Mouse (Mus musculus) liver, adult 2 months (tissue): ENCODE results near the gene Nfyb. TPM values are rescaled to one million over a fixed set of nuclear protein-coding genes. Genes with fewer than 3 reads are reported as not detected.

Experiments
- DNase-seq: peaks from one replicate; pipeline ENCODE4 v3.0.0-alpha.2; 2011; ENCODE audit warnings: low read depth, low spot score; ENCODE audit errors: extremely low read depth
- H3K27ac ChIP-seq: fragments of 200-500 bp; replicated peaks from 2 replicates; pipeline ENCODE4 v1.5.1; 2012; ENCODE audit warnings: low read depth, mild to moderate bottlenecking, control low read depth, inconsistent platforms, low read length; ENCODE audit not compliant: insufficient read depth
- H3K27me3 ChIP-seq: fragments of 200-500 bp; 2 replicates; pipeline ENCODE4 v1.6.1; 2012; ENCODE audit warnings: mild to moderate bottlenecking, moderate library complexity, low read length, inconsistent platforms; ENCODE audit not compliant: control insufficient read depth, insufficient read depth
- H3K36me3 ChIP-seq: fragments of 200-500 bp; 2 replicates; pipeline ENCODE4 v1.6.1; 2012; ENCODE audit warnings: low read length, inconsistent platforms; ENCODE audit not compliant: control insufficient read depth, insufficient read depth
- H3K4me1 ChIP-seq: fragments of 200-500 bp; 2 replicates; pipeline ENCODE4 v1.6.1; 2011; ENCODE audit warnings: low read length; ENCODE audit not compliant: control insufficient read depth, insufficient read depth
- H3K4me3 ChIP-seq: fragments of 200-500 bp; 2 replicates; pipeline ENCODE4 v1.5.1; 2011; ENCODE audit warnings: low read depth, mild to moderate bottlenecking, control low read depth, low read length, moderate library complexity; ENCODE audit not compliant: insufficient read depth
- H3K79me2 ChIP-seq: fragments of 200-500 bp; 2 replicates; pipeline ENCODE4 v1.6.1; 2012; ENCODE audit warnings: inconsistent platforms, mild to moderate bottlenecking, low read length, moderate library complexity; ENCODE audit not compliant: control insufficient read depth, insufficient read depth
- H3K9ac ChIP-seq: fragments of 200-500 bp; 2 replicates; pipeline ENCODE4 v1.6.1; 2012; ENCODE audit warnings: low read depth, mild to moderate bottlenecking, control low read depth, inconsistent platforms, low read length
- CTCF ChIP-seq: fragments of 200-500 bp; IDR thresholded peaks from 2 replicates; pipeline ENCODE4 v1.5.1; 2011; ENCODE audit warnings: low read depth, low read length, control low read depth
- POLR2A ChIP-seq: fragments of 200-500 bp; IDR thresholded peaks from 2 replicates; pipeline ENCODE4 v1.6.1; 2011; ENCODE audit warnings: low read length, control low read depth; ENCODE audit not compliant: insufficient read depth; ENCODE audit errors: extremely low read depth
- WGBS: fragments of 180-500 bp; shearing (Covaris S2); methylation state at CpG from one replicate; pipeline ENCODE4 v1.1.7; 2018; 5-methylcytosine and 5-hydroxymethylcytosine counted together
- polyA plus RNA-seq: library from polyadenylated mRNA; depleted of rRNA; stranded (reverse); fragments of >200 nt; gene quantifications from 2 replicates; pipeline ENCODE4 v1.2.3, GENCODE M21; 2012
- total RNA-seq: library from RNA; depleted of rRNA; stranded (reverse); fragments of >200 nt; gene quantifications from 2 replicates; pipeline ENCODE4 v1.2.3, GENCODE M21; 2014

Gene Nfyb
- total and polyA plus RNA-seq, 2 experiments: 29.0 to 30.8 TPM

DNA sequence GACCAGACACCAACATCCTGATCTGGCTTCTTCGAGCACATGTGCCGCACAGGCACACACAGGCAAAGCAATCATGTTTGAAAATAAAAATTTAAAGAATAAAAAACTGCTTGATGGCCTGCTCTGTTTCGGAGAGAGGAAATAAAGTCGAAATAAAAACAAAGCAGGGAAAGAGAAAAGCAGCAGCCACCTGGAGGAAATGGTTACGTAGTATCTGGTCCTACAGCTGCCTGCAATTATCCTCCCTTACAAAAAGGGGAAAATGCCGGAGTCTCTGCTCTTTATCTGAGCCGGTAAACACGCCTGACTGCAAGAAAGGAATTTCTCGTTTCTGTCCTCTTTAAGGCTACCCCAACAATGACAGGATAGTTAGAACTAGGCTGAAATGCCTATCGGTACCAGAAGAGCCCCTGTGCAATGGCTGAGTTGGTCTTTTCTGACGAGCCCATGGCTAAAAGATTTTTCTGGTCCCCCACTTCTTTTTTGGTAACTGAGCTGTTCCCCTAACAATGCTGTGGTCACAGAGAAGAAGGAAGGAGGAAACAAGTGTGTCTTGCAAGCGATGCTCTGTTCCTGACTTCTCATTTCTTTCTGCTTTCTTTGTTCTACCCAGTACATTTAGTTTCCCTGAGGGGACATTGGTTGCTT lies 32.7 kb upstream of the Nfyb start:
- H3K9ac ChIP-seq: no peak overlapping the region
- no peaks in the 10 kb centered on the region for H3K79me2 ChIP-seq
- no peak overlapping the region for H3K27ac ChIP-seq
- DNase-seq: no peak
- WGBS: 70% methylated on average over 12 of the region's 12 CpGs
- peaks cover 10% of the 10 kb centered on the region; the same call in 1 of the 2 replicates for H3K4me1 ChIP-seq
- H3K36me3 ChIP-seq: no peaks in the 10 kb centered on the region
- TF ChIP-seq CTCF (no peak), POLR2A (no peak)
- H3K4me3 ChIP-seq: no peak overlapping the region
- H3K27me3 ChIP-seq: no peaks in the 10 kb centered on the region

DNA sequence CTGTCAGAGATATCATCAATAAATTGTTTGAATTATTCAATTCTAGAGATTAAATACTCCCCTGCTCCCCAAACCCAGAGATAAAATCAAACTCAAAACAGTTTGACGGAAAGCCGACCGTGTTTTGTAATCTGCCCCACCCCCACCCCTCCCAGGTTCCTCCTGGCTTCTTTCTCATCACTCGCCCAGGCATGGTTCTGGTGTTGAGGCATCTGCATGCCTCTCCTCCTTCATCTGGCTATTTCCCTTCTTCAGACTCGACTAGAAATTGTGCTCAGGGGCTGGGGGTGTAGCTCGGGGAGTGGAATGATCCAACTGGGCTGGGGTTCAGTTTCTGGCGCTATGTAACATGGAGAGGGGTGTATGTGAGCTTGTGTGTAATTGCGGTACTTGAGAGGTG lies 31.8 kb upstream of the Nfyb start:
- H3K27me3 ChIP-seq: no peaks in the 10 kb centered on the region
- TF ChIP-seq POLR2A (no peak), CTCF (no peak)
- H3K27ac ChIP-seq: peak overlapping the region; percentile 38
- peaks cover 15% of the 10 kb centered on the region for H3K4me1 ChIP-seq
- WGBS: 29% methylated on average over 8 of the region's 8 CpGs
- H3K4me3 ChIP-seq: no peak overlapping the region
- DNase-seq: no peak
- H3K79me2 ChIP-seq: no peaks in the 10 kb centered on the region
- H3K9ac ChIP-seq: no peak overlapping the region
- no peaks in the 10 kb centered on the region for H3K36me3 ChIP-seq

DNA sequence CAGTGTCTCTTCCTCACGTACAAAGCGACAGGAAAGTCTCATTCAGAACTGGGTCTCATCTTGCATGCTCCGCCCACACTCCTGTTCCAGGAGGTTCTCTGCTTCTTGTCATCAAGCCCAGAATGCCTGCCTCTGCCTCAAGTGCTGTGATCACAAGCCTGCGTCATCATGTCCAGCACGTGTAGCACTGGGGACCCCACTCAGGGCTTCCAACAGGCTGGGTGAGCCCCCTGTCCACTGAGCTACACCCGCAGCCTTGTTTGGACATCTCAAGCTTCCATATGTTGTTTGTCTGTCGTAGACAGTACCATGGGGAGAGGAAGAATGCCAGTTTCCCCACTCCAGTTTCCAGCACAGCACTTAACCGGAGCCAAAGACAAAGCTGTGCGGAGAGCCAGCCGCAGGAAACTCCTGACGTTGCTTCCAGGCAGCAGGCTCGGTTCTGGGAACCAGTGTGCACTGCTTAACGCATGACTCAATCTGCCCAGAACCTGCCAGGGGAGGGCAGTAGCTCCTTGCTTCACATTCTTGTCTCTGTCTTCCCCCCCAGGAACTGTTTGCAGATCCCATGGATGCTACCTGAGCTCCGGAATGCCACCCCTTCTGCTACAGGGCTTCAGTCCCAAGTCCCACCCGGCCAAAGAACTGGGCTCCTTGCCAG lies 31.3 kb upstream of the Nfyb start:
- no peaks in the 10 kb centered on the region for H3K27me3 ChIP-seq
- H3K79me2 ChIP-seq: no peaks in the 10 kb centered on the region
- 10% methylated on average over 15 of the region's 15 CpGs for WGBS
- no peaks in the 10 kb centered on the region for H3K36me3 ChIP-seq
- peak overlapping the region; percentile 55 for H3K9ac ChIP-seq
- peak; percentile 84 for DNase-seq
- no peak overlapping the region for H3K4me3 ChIP-seq
- H3K4me1 ChIP-seq: peaks cover 18% of the 10 kb centered on the region
- TF ChIP-seq POLR2A (no peak), CTCF (peak; percentile 81)
- peak overlapping the region; percentile 90 for H3K27ac ChIP-seq

DNA sequence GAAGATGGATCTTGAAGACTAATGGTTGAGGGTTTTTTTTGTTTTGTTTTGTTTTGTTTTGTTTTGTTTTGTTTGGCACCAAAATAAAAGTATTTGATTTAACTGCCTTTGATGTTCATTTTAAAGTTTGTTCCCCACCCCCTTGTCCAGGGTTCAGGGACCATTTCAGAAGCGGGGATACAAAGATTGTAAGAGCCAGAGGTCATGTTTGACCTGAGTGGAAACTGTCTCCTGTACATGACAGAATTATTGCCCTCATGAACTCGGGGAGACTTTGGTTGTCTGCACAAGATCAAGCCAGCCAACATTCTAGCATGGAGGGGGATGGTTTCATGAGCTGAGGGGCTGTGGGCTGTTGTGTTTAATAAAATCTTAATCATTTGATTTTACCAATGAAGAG lies 28.4 kb upstream of the Nfyb start:
- Histone ChIP-seq H3K79me2 (no peaks in the 10 kb centered on the region), H3K9ac (no peak overlapping the region), H3K4me1 (peaks cover 19% of the 10 kb centered on the region), H3K27ac (peak overlapping the region; percentile 51), H3K27me3 (no peaks in the 10 kb centered on the region), H3K36me3 (no peaks in the 10 kb centered on the region), H3K4me3 (no peak overlapping the region)
- TF ChIP-seq POLR2A (no peak), CTCF (no peak)
- 29% methylated on average over 2 of the region's 2 CpGs for WGBS
- DNase-seq: peak; percentile 95

DNA sequence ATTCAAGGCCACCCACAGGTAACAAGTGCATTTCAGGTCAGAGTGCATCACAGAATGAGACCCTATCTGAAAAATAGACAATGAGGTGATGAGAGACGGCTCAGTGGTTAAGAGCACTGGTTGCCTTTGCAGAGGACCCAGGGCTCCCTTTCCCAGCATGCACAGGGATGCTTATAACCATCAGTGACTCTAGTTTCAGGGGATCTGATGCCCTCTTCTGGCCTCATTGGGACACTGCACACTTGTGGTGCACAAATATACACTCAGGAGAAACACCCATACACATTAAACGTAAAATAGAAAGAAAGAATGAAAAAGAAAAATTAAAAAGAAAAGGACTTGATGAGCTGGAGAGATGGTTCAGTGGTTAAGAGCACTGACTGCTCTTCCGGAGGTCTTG lies 27.8 kb upstream of the Nfyb start:
- H3K27ac ChIP-seq: peak overlapping the region; percentile 25; the same call in 1 of the 2 replicates
- no peak overlapping the region for H3K9ac ChIP-seq
- no peak overlapping the region for H3K4me3 ChIP-seq
- no peak for TF ChIP-seq CTCF
- TF ChIP-seq POLR2A: no peak
- 96% methylated on average over 3 of the region's 3 CpGs for WGBS
- no peaks in the 10 kb centered on the region for H3K27me3 ChIP-seq
- H3K4me1 ChIP-seq: peaks cover 21% of the 10 kb centered on the region
- DNase-seq: no peak
- H3K79me2 ChIP-seq: no peaks in the 10 kb centered on the region
- H3K36me3 ChIP-seq: no peaks in the 10 kb centered on the region

DNA sequence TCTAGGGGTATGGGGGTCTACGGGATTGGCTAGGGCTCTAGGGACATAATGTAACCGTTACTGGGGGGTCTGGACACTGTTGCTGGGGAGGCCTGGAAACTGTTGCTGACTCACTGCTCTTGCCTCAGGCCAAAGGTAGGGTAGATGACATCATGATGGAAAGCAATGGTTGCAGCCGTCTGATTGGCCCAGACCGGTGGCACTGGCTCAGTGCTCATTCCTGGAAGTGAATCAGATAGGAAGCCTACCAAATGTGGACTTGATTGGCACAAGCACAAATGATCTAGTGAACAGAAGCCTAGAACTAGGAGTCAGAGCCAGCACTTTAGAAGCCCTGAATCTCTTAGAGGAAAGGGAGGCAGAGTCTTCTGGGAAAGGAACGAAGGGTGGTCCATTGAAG lies 26.6 kb upstream of the Nfyb start:
- Histone ChIP-seq H3K9ac (no peak overlapping the region), H3K4me3 (no peak overlapping the region), H3K36me3 (no peaks in the 10 kb centered on the region), H3K79me2 (no peaks in the 10 kb centered on the region), H3K27ac (peak overlapping the region; percentile 83), H3K4me1 (peaks cover 18% of the 10 kb centered on the region), H3K27me3 (no peaks in the 10 kb centered on the region)
- 36% methylated on average over 5 of the region's 5 CpGs for WGBS
- DNase-seq: peak; percentile 96
- TF ChIP-seq POLR2A (no peak), CTCF (no peak)
